Mouse (Mus musculus) bone marrow, adult 2 months (tissue): ENCODE measurements at regions not wholly inside any gene's neighbourhood (a gene's known extent, or its start where the extent isn't known, plus 50 kb on each side); places are given as distances from the start of the nearest gene placed in this dataset.

Source experiments
- CTCF ChIP-seq: fragments of 200-500 bp; IDR thresholded peaks from 2 replicates; pipeline ENCODE4 v1.5.1; 2011; ENCODE audit warnings: low read length, control low read depth; ENCODE audit not compliant: control insufficient read depth, insufficient read depth
- POLR2A ChIP-seq: fragments of 200-500 bp; IDR thresholded peaks from 2 replicates; pipeline ENCODE4 v1.6.1; 2011; ENCODE audit warnings: low read depth, mild to moderate bottlenecking, control low read depth, low read length, borderline replicate concordance; ENCODE audit not compliant: control insufficient read depth

GRCm38 (mm10) chr12:106327351-106327750 lies 317.3 kb downstream of the Vrk1 start:
- no peak for TF ChIP-seq CTCF
- no peak for TF ChIP-seq POLR2A
